Mouse (Mus musculus) frontal cortex, adult (tissue): ENCODE measurements around the gene Vezf1.

ENCODE experiments used
- ATAC-seq: cut with Nextera tagmentation; 2 replicates; pipeline ENCODE4 v1.9.2; 2017; ENCODE audit warnings: mild to moderate bottlenecking, moderate library complexity, mixed read lengths; ENCODE audit not compliant: low TSS enrichment

Vezf1 gene

GRCm38 (mm10) chr11:88053821-88054220 is 14.3 kb upstream of the Vezf1 start:
- no peak for ATAC-seq

GRCm38 (mm10) chr11:88054589-88054988 is 13.5 kb upstream of the Vezf1 start:
- peak; percentile 20; the same call in 1 of the 2 replicates for ATAC-seq

GRCm38 (mm10) chr11:88055777-88056176 is 12.3 kb upstream of the Vezf1 start:
- ATAC-seq, result no peak

GRCm38 (mm10) chr11:88057788-88058187 is 10.3 kb upstream of the Vezf1 start:
- no peak for ATAC-seq

GRCm38 (mm10) chr11:88059141-88059540 is 8.9 kb upstream of the Vezf1 start:
- ATAC-seq, result peak; percentile 82

GRCm38 (mm10) chr11:88061892-88062625 is 6.0 kb upstream of the Vezf1 start:
- no peak for ATAC-seq

GRCm38 (mm10) chr11:88065732-88066131 is 2.3 kb upstream of the Vezf1 start:
- ATAC-seq, result no peak

GRCm38 (mm10) chr11:88067191-88067585 is 891 bp upstream of the Vezf1 start:
- ATAC-seq, result 0 out of 2 replicates have a peak, but pooled peaks have one; percentile 28

- ATAC-seq, result peak; percentile 50; the same call in 1 of the 2 replicates
Measured at GRCm38 (mm10) chr11:88068411-88069245, 549 bp downstream of the Vezf1 start.

GRCm38 (mm10) chr11:88069246-88069570 is 1.1 kb downstream of the Vezf1 start:
- no peak for ATAC-seq

- no peak for ATAC-seq
Measured at GRCm38 (mm10) chr11:88070392-88070791, 2.3 kb downstream of the Vezf1 start.

- ATAC-seq, result no peak
Measured at GRCm38 (mm10) chr11:88071113-88071512, 3.0 kb downstream of the Vezf1 start.

GRCm38 (mm10) chr11:88073343-88073875 is 5.3 kb downstream of the Vezf1 start:
- ATAC-seq, result no peak

GRCm38 (mm10) chr11:88075701-88076100 is 7.6 kb downstream of the Vezf1 start:
- ATAC-seq, result no peak

GRCm38 (mm10) chr11:88076394-88076793 is 8.3 kb downstream of the Vezf1 start:
- ATAC-seq, result peak; percentile 57

GRCm38 (mm10) chr11:88083699-88084098 is 15.6 kb downstream of the Vezf1 start:
- no peak for ATAC-seq

- ATAC-seq, result peak; percentile 100
Measured at GRCm38 (mm10) chr11:88086737-88087627, 18.9 kb downstream of the Vezf1 start.

GRCm38 (mm10) chr11:88089150-88089549 is 21.1 kb downstream of the Vezf1 start:
- ATAC-seq, result no peak

GRCm38 (mm10) chr11:88090293-88090692 is 22.2 kb downstream of the Vezf1 start:
- no peak for ATAC-seq

GRCm38 (mm10) chr11:88091949-88092348 is 23.9 kb downstream of the Vezf1 start:
- ATAC-seq, result no peak

GRCm38 (mm10) chr11:88097173-88097572 is 29.1 kb downstream of the Vezf1 start:
- no peak for ATAC-seq
